Mouse (Mus musculus) thymus, adult 2 months (tissue): ENCODE data around the gene Sox10. TPM values are rescaled to one million over a fixed set of nuclear protein-coding genes. Genes with fewer than 3 reads are reported as not detected.

Experiments
- DNase-seq: peaks from one replicate; pipeline ENCODE4 v3.0.0; 2021
- H3K27ac ChIP-seq: fragments of 200-500 bp; 2 replicates; pipeline ENCODE4 v1.5.1; 2012; ENCODE audit warnings: low read length, control low read depth; ENCODE audit not compliant: control insufficient read depth, insufficient read depth
- H3K27me3 ChIP-seq: fragments of 200-500 bp; 2 replicates; pipeline ENCODE4 v1.6.1; 2012; ENCODE audit warnings: mild to moderate bottlenecking, low read length, moderate library complexity, mixed read lengths; ENCODE audit not compliant: control insufficient read depth, insufficient read depth
- H3K36me3 ChIP-seq: fragments of 200-500 bp; 2 replicates; pipeline ENCODE4 v1.6.1; 2012; ENCODE audit warnings: mild to moderate bottlenecking, low read length, moderate library complexity; ENCODE audit not compliant: control insufficient read depth, insufficient read depth
- H3K4me1 ChIP-seq: fragments of 200-500 bp; replicated peaks from 2 replicates; pipeline ENCODE4 v1.6.1; 2012; ENCODE audit warnings: low read length; ENCODE audit not compliant: control insufficient read depth, insufficient read depth
- H3K4me3 ChIP-seq: fragments of 200-500 bp; 2 replicates; pipeline ENCODE4 v1.5.1; 2012; ENCODE audit warnings: mild to moderate bottlenecking, low read length, control low read depth, moderate library complexity; ENCODE audit not compliant: control insufficient read depth, insufficient read depth
- CTCF ChIP-seq: fragments of 200-500 bp; IDR thresholded peaks from 2 replicates; pipeline ENCODE4 v1.5.1; 2012; ENCODE audit warnings: mild to moderate bottlenecking, control low read depth, low read length, moderate library complexity, borderline replicate concordance; ENCODE audit not compliant: control insufficient read depth, poor library complexity, insufficient read depth; ENCODE audit errors: extremely low read depth
- POLR2A ChIP-seq: fragments of 200-500 bp; IDR thresholded peaks from 2 replicates; pipeline ENCODE4 v1.6.1; 2012; ENCODE audit warnings: mild to moderate bottlenecking, low read length, control low read depth, moderate library complexity; ENCODE audit not compliant: control insufficient read depth, poor library complexity, insufficient read depth; ENCODE audit errors: extremely low read depth
- WGBS: fragments of 180-500 bp; shearing (Covaris S2); methylation state at CpG from one replicate; pipeline ENCODE4 v1.1.7; 2018; 5-methylcytosine and 5-hydroxymethylcytosine counted together
- polyA plus RNA-seq: library from polyadenylated mRNA; depleted of rRNA; stranded (reverse); fragments of >200 nt; gene quantifications from 2 replicates; pipeline ENCODE4 v1.2.3, GENCODE M21; 2012; rRNA removed

The Sox10 gene
- 0.87 and 0.88 TPM in 2 replicates for polyA plus RNA-seq

DNA sequence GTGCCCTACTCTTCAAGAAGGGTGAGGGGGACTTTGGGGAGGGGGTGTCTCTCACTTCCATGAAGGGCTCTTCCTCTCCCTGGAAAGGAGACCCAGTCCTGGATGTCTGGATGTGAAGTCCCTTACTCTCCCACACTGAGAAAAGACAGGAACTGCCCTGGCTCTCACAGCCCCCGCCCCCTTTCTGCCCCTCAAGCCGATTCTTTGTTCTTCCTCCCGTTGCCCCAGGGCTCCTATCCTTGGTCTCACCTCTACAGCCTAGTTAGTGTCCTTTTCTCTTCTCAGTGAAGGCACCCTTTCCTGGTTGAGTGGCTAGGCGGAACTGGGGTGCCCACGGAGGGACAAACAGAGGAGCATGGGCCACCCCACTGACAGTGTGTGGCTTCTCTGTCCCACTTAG lies at the start of gene Sox10:
Gene Sox10 (minus strand): TSS at position 101 of the 400 bp plus-strand sequence.
- TF ChIP-seq POLR2A: no peak
- TF ChIP-seq CTCF: no peak
- Histone ChIP-seq H3K4me1 (no peaks in the 10 kb centered on the region), H3K36me3 (no peaks in the 10 kb centered on the region), H3K27ac (no peak within 1 kb of the TSS), H3K4me3 (no peak within 1 kb of the TSS), H3K27me3 (peaks cover 10% of the 10 kb centered on the region; the same call in 1 of the 2 replicates)
- no peak for DNase-seq
- 79% methylated on average over 5 of the region's 5 CpGs for WGBS

DNA sequence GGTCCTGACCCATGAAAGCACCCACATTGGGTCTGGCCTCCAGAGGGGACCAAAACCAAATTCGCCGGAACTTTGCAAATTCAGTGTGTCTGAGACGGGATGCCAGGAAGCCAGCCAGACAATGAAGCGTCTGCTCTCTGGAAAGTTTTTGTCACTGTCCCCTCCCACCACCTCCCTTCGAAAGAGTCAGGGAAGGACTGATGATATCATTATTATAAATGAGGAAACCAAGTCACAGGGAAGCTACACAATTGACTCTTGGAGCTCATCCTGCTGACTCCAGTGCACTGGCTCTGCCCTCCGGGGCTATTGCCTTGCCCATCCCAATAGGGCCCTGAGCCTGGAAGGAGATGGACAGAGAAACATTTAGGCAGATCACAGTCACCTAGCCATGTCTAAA lies 48.6 kb upstream of the Sox10 start:
- Histone ChIP-seq H3K27me3 (no peaks in the 10 kb centered on the region), H3K4me3 (no peak overlapping the region), H3K4me1 (peaks cover 9% of the 10 kb centered on the region), H3K36me3 (no peaks in the 10 kb centered on the region), H3K27ac (no peak overlapping the region)
- WGBS: 94% methylated on average over 6 of the region's 6 CpGs
- DNase-seq: no peak
- TF ChIP-seq POLR2A (no peak), CTCF (no peak)

DNA sequence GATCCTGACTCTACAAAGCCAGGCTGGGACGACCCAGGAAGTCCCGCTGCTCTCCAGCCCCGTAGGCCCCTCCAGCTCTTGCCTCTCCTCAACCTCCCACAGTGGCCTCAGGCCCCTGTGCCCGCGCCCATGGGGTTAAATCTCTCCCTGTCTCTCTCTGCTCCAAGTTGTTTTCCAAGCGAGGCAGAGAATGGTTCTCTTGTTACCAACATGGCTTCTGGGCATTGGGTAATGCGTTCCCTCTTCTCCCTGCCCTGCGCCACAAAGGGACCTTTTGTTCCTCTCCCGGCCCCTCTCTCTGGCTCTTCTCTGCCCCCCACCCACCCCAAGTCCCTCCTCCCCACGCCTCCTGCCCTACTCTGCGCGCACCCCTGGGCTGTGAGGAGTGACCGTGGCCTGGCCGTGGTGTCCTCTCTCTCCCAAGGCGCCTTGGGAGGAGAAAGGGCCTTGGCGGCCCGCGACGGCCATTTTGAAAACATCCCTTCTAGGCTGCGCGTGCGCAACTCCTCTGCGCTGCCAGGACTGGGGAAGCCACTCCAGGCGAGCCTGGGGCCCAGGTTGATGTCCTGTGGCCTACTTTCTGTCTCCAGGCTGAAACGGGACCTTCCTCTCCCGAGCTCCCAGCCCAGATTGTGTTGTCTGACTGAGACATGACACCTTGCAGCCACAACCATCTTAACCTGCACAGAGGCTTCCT lies 47.9 kb upstream of the Sox10 start:
- H3K27me3 ChIP-seq: no peaks in the 10 kb centered on the region
- H3K4me3 ChIP-seq: no peak overlapping the region

DNA sequence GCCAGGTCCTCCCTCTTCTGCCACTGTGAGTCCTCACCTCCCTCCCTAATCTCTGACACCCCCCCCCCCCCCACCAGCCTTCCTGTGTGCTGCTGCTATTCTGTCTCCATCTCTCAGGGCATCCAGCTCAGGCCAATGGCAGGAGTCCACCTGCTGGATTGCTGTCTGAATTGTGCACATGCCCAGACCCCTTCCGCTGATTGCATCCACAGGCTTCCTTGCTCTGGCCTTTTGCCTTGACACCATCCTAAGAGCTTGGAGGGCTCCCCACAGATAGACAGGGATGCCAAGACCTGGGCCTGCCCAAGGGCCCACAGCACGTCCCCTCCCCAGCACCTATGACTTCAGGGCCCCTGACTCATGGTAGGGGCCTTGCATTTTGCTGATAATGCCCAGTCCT lies 45.3 kb upstream of the Sox10 start:
- no peaks in the 10 kb centered on the region for H3K36me3 ChIP-seq
- 96% methylated on average over 2 of the region's 2 CpGs for WGBS
- no peak overlapping the region for H3K27ac ChIP-seq
- H3K4me3 ChIP-seq: no peak overlapping the region
- peaks cover 13% of the 10 kb centered on the region for H3K4me1 ChIP-seq
- no peaks in the 10 kb centered on the region for H3K27me3 ChIP-seq
- TF ChIP-seq POLR2A: no peak
- DNase-seq: no peak

More for the DNA sequence above, 47.9 kb upstream of the Sox10 start:
- H3K4me1 ChIP-seq: peaks cover 13% of the 10 kb centered on the region
- no peak for TF ChIP-seq POLR2A
- no peak for TF ChIP-seq CTCF
- 95% methylated on average over 26 of the region's 26 CpGs for WGBS
- H3K36me3 ChIP-seq: no peaks in the 10 kb centered on the region
- H3K27ac ChIP-seq: no peak overlapping the region
- no peak for DNase-seq

DNA sequence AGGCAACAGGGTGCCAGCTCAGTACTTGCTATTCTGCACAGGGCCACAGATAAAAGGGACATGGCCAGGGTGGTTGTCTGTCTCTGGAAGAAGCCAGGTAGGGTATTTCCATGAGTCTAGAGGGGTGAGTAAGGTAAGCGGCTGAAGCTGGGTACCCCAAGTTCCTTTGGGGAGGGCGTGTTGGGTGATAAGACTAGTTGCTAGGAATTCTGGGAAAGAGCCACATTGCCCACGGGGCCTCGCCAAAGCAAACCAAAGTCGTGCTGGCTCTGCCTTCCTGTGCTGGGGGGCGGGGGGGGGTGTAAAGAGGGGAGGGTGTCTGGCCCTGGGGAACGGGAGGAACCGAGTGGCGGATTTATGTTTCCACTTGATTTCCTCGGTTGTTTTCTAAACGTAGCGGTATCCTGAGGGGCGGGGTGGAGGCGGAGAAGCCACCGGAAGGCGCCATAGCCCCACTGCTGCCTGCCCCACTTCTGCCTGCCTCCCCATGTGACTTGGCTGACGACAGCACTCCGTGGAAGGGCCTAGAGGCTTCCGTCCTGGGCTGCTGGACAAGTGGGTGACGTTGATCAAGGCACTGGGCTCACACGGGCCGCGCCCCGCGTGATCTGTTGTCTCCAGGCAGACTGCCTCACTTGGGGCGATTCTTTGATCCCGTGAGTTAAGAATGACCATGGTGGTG lies 43.9 kb upstream of the Sox10 start:
- peak; percentile 38; the same call in 1 of the 2 replicates for TF ChIP-seq POLR2A
- TF ChIP-seq CTCF: no peak
- H3K36me3 ChIP-seq: no peaks in the 10 kb centered on the region
- H3K27ac ChIP-seq: peak overlapping the region; percentile 16; the same call in 1 of the 2 replicates
- peak overlapping the region; percentile 37 for H3K4me3 ChIP-seq
- 37% methylated on average over 27 of the region's 27 CpGs for WGBS
- no peaks in the 10 kb centered on the region for H3K27me3 ChIP-seq
- H3K4me1 ChIP-seq: peaks cover 13% of the 10 kb centered on the region
- peak; percentile 66 for DNase-seq

DNA sequence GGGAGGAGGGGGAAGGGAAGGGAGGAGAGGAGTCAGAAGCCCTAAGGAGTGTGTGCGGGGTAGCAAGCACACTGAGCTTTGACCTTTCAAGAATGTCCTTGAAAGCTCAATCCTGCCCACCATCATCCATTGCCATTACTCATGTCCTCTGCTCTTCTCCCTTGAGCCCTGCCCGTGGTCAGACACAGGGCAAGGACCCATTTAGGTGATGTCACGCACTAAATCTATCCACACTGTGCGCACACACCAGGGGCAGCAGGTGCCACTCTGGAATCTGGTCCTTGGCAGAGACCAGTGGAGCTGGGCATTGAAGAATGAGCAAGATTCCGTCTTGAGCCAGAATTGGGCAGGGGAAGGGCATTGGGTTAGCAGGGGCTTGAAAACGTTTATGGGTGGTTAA lies 43.2 kb upstream of the Sox10 start:
- DNase-seq: no peak
- WGBS: 84% methylated on average over 6 of the region's 6 CpGs
- H3K27me3 ChIP-seq: no peaks in the 10 kb centered on the region
- TF ChIP-seq POLR2A: no peak
- H3K4me1 ChIP-seq: peaks cover 13% of the 10 kb centered on the region
- no peaks in the 10 kb centered on the region for H3K36me3 ChIP-seq
- H3K27ac ChIP-seq: peak overlapping the region; percentile 16; the same call in 1 of the 2 replicates
- H3K4me3 ChIP-seq: no peak overlapping the region
